Mouse (Mus musculus) lung, adult 18-20 months (tissue): ENCODE data around the gene Def8.

Source experiments
- DNase-seq, 2 experiments: peaks; one replicate each; pipeline ENCODE4 v3.0.0; 2022; ENCODE audit warnings: mixed read lengths in 2 of 2

The Def8 gene

GRCm38 (mm10) chr8:123497699-123498098 is 74.4 kb downstream of the Def8 start:
- DNase-seq: no peak

DNA sequence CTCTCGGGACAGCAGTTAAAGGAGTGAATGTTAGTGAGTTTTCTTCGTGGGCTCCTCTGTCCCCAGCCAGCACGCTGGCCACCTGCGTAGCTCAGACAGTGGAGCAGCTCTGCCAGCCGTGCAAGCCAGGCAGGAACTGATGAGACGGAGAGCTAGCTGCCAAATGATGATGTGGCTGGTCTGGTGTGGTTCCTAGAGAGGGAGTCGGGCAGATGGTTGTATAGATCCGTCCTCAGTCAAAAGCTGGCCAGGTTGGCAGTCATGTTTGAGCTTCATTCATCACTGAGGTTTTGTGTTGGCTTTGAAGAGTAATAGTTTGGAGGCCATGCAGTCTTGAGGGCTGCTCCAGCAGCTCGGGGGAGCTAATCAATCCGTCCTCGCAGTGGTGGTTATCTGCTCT is 75.6 kb downstream of the Def8 start:
- DNase-seq: no peak

GRCm38 (mm10) chr8:123499556-123499955 is 76.2 kb downstream of the Def8 start:
- DNase-seq: no peak

- peak in 1 of 2 experiments; percentile 30 for DNase-seq
Observed at GRCm38 (mm10) chr8:123502192-123502591, 78.9 kb downstream of the Def8 start.

DNA sequence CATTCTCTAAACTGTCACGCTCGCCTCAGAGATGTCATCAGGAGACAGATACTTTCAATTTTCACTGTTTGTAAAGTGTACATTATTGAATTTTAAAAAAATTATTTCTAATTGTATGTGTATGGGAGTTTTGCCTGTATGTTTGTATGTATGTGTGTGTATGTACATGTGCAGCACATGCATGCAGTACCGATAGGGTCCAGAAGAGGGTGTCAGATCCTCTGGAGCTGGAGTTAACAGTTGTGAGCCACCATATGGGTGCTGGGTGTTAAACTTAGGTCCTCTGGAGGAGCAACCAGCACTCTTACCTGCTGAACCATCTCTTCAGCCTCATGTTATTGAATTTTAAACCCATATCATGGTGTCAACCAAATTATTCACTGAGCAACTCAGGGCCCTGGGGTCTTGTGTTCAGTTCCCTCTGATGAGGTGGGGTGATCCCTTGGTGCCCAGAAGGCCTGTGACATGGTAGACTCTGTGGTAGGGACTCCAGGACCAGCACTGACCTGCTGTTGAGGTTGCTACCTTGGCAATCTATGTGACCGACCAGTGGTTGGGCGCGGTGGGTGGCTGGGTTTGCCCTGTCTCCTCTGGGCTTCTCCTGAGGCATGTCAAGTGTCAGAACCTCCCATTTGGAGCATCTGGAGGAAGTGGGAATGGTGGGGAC is 80.6 kb downstream of the Def8 start:
- no peak for DNase-seq

DNA sequence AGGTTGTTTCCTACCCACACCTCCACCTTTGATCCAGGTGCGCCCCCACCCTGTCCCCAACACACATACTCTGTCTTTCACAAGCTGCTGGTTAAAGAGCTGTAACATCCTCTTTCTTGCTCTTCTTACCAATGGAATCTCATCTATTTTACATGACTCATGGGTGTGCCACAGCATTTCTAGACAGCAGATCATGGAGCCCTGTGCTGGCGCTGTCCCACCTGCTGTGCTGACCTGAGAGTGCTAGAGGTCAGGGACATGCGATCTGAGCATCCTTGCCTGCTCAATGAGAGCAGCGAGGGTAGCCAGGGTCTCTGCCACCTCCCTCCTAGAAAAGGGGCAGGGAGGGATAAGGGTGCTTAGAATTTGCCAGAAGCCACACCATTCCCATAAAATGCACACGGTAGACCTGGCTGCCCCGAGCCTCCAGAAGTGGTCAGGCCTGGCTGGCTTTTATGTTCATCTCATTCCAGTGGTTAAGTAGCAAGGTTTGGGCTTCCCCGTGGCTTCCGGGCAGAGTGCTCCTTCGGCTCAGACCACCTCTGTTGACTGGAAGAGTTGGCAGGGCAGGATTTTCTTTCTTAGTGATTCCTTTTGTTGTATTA is 81.4 kb downstream of the Def8 start:
- no peak for DNase-seq

DNA sequence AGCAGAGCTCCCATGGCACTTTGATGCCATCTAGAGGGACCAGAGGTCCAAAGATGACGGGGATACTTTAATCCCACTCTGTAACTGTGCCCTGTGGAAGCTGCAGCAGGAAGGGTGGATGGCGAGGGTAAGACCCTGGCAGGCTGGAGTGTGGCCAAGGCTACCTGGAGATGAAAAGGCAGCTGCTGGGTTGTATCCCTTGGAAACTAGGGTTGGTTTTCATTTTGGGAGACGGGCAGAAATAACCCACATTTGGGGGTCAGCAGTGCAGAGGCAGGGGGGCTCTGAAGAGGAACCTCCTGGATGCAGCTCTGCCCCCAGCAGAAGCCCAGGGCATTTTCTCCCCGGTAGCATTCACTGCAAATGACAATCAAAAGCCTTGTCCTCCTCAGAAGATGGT is 81.9 kb downstream of the Def8 start:
- no peak for DNase-seq

DNA sequence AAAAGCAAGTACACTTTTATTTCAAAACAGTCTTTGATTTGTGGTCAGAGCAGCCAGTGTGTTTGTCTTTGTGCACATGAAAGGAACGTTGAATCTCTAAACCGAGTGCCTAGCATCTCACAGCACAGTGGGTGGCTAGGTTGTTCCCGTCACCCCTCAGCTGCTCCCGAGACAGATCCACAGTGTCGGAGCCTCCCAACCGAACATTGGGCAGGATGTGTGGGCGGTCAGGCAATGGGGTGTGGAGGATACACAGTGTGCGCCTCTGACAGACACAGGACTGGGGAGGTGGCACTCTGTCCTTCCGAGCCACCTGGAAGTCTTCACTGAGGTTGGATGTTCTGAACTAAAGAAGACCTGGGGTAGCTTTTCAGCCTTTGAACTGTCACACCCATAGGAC is 82.4 kb downstream of the Def8 start:
- no peak for DNase-seq

- DNase-seq: no peak
Observed at GRCm38 (mm10) chr8:123507153-123507552, 83.8 kb downstream of the Def8 start.

DNA sequence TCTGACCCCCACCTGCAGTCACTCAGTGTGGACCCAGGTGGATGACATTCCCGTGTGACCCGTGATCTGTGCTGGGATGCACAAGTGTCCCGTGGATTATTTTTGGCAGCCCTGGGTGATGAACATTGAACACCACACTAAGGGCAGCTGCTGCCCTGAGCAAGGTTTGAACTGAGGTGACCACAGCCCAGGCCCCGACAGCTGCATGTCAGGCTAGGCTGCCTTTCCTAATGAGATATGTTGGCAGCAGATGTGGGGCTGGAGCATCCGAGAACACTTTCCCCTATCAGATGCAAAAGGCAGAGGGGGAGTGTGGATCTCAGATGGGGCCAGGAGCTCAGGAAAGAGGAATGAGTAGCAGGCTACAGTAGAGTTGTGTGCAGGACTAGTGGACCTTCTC is 87.5 kb downstream of the Def8 start:
- DNase-seq: no peak
